Mouse (Mus musculus): ENCODE data around the gene Siglech. TPM values are rescaled to one million over a fixed set of nuclear protein-coding genes. Genes with fewer than 3 reads are reported as not detected.

The Siglech gene
- polyA plus RNA-seq, 1 experiment: 5.0 TPM

- DNase-seq: no peak
- 88% methylated on average over 9 of the region's 9 CpGs for WGBS
- H3K4me3 ChIP-seq (replicated peaks; ENCODE audit: extremely low read depth, low read depth, low read length): no peak overlapping the region
- no peaks in the 10 kb centered on the region for H3K4me1 ChIP-seq (ENCODE audit: control insufficient read depth, insufficient read depth, low read length)
- TF ChIP-seq CTCF (IDR thresholded peaks at IDR 0.05; ENCODE audit: insufficient read depth, low read length) (no peak), POLR2A (IDR thresholded peaks at IDR 0.05; ENCODE audit: borderline replicate concordance, extremely low read depth, low read depth, low read length) (no peak)
Measured at GRCm38 (mm10) chr7:55827551-55827950, 59.6 kb downstream of the Siglech start.

Other genes starting within 250 kb of the Siglech start
- gene Tubgcp5, start 26.0 kb downstream of the Siglech start, polyA plus RNA-seq (2012; rRNA removed): 2.5 and 3.6 TPM in 2 replicates
- gene Cyfip1, start 73.6 kb downstream of the Siglech start, polyA plus RNA-seq (2012; rRNA removed): 46.5 and 66.8 TPM in 2 replicates
- 11.8 and 21.2 TPM in 2 replicates for gene Nipa2, start 194.3 kb downstream of the Siglech start, polyA plus RNA-seq (2012; rRNA removed)